Comparison of ENCODE assay signal across 20 mouse cellular contexts in genomic region chr19:6932018-6932417, GRCm38 (mm10). TPM values are rescaled to one million over a fixed set of nuclear protein-coding genes. Genes with fewer than 3 reads are reported as not detected.
"Had no signal": no experiment of that assay in that cellular context is flagged by ENCODE, and none has a peak within 500 bp of the region (broad histone marks: within the 10 kb centered on the region; RNA-seq: fewer than 3 reads in every experiment).

No protein-coding gene starts in this region.

- DNase-seq: lung, adult 2 months; lung, postnatal 14 days; lung, postnatal 36 days; right cerebral cortex, postnatal 14 days; thymus, adult 2 months; thymus, postnatal 25 days; thymus, postnatal 4 days had no signal

- H3K36me3 ChIP-seq: lung, embryonic 15.5 days; midbrain, embryonic 13.5 days; midbrain, embryonic 15.5 days; neural tube, embryonic 12.5 days; stomach, embryonic 15.5 days had no signal

- ATAC-seq: lung, postnatal 0 days; midbrain, embryonic 13.5 days; midbrain, embryonic 15.5 days had no signal

- H3K4me3 ChIP-seq: lung, embryonic 15.5 days; megakaryocyte, embryonic 14.5 days; midbrain, embryonic 13.5 days; midbrain, embryonic 15.5 days; neural tube, embryonic 12.5 days; stomach, embryonic 15.5 days had no signal

- H3K9ac ChIP-seq: lung, embryonic 15.5 days; midbrain, embryonic 13.5 days; midbrain, embryonic 15.5 days; neural tube, embryonic 12.5 days; stomach, embryonic 15.5 days had no signal

- H3K27ac ChIP-seq: lung, embryonic 15.5 days; macrophage; midbrain, embryonic 13.5 days; midbrain, embryonic 15.5 days; neural tube, embryonic 12.5 days; stomach, embryonic 15.5 days; stomach, postnatal 0 days had no signal

RNA-seq across cellular contexts. Expression of gene Kcnk4, which starts 2.3 kb away (rescaled TPM):
- total RNA-seq: megakaryocyte progenitor cell, adult 5-6 weeks; monocyte, adult 5-6 weeks; neutrophil, adult 5-6 weeks had no signal
- polyA plus RNA-seq: macrophage; midbrain, embryonic 11.5 days had no signal

RNA-seq across cellular contexts. Expression of gene Catsperz, which starts 6.8 kb away (rescaled TPM):
- total RNA-seq: monocyte, adult 5-6 weeks; neutrophil, adult 5-6 weeks had no signal
- polyA plus RNA-seq: macrophage; midbrain, embryonic 11.5 days had no signal
